Mouse (Mus musculus): ENCODE measurements around the gene Gck. TPM values are rescaled to one million over a fixed set of nuclear protein-coding genes. Genes with fewer than 3 reads are reported as not detected.

The Gck gene
- polyA plus RNA-seq, 1 experiment from 2014 or later, result 10.5 TPM

GRCm38 (mm10) chr11:5869331-5869730 lies 80.5 kb downstream of the Gck start:
- Histone ChIP-seq H3K4me3 (ENCODE audit: low read depth, low read length) (no peak overlapping the region), H3K27ac (ENCODE audit: low read length) (no peak overlapping the region), H3K4me1 (ENCODE audit: control insufficient read depth, insufficient read depth, low read length) (no peaks in the 10 kb centered on the region), H3K36me3 (ENCODE audit: control insufficient read depth, insufficient read depth, low read length) (peaks cover 18% of the 10 kb centered on the region; the same call in 1 of the 2 replicates), H3K27me3 (ENCODE audit: control insufficient read depth, insufficient read depth, low read depth, low read length) (no peaks in the 10 kb centered on the region), H3K9me3 (replicated peaks; ENCODE audit: control insufficient read depth, low read length, poor library complexity, severe bottlenecking) (no peaks in the 10 kb centered on the region), H3K4me2 (ENCODE audit: low read length) (no peak overlapping the region), H3K9ac (ENCODE audit: low read depth, low read length) (no peak overlapping the region)
- 92% methylated on average over 16 of the region's 16 CpGs for WGBS
- ATAC-seq, result no peak

- Histone ChIP-seq H3K9ac (ENCODE audit: low read depth, low read length) (no peak overlapping the region), H3K27ac (ENCODE audit: low read length) (no peak overlapping the region), H3K36me3 (ENCODE audit: control insufficient read depth, insufficient read depth, low read length) (peaks cover 10% of the 10 kb centered on the region; the same call in 1 of the 2 replicates), H3K9me3 (replicated peaks; ENCODE audit: control insufficient read depth, low read length, poor library complexity, severe bottlenecking) (no peaks in the 10 kb centered on the region), H3K4me3 (ENCODE audit: low read depth, low read length) (no peak overlapping the region), H3K27me3 (ENCODE audit: control insufficient read depth, insufficient read depth, low read depth, low read length) (peaks cover 7% of the 10 kb centered on the region), H3K4me1 (ENCODE audit: control insufficient read depth, insufficient read depth, low read length) (no peaks in the 10 kb centered on the region), H3K4me2 (ENCODE audit: low read length) (no peak overlapping the region)
- 89% methylated on average over 12 of the region's 12 CpGs for WGBS
- no peak for ATAC-seq
Measured at GRCm38 (mm10) chr11:5868324-5868723, 81.6 kb downstream of the Gck start.

GRCm38 (mm10) chr11:5867196-5867595 lies 82.7 kb downstream of the Gck start:
- Histone ChIP-seq H3K27me3 (ENCODE audit: control insufficient read depth, insufficient read depth, low read depth, low read length) (peaks cover 18% of the 10 kb centered on the region), H3K4me2 (ENCODE audit: low read length) (no peak overlapping the region), H3K27ac (ENCODE audit: low read length) (no peak overlapping the region), H3K4me1 (ENCODE audit: control insufficient read depth, insufficient read depth, low read length) (no peaks in the 10 kb centered on the region), H3K36me3 (ENCODE audit: control insufficient read depth, insufficient read depth, low read length) (peaks cover 4% of the 10 kb centered on the region; the same call in 1 of the 2 replicates), H3K9ac (ENCODE audit: low read depth, low read length) (no peak overlapping the region), H3K4me3 (ENCODE audit: low read depth, low read length) (no peak overlapping the region), H3K9me3 (replicated peaks; ENCODE audit: control insufficient read depth, low read length, poor library complexity, severe bottlenecking) (no peaks in the 10 kb centered on the region)
- 80% methylated on average over 2 of the region's 2 CpGs for WGBS
- ATAC-seq, result no peak

- Histone ChIP-seq H3K9me3 (replicated peaks; ENCODE audit: control insufficient read depth, low read length, poor library complexity, severe bottlenecking) (no peaks in the 10 kb centered on the region), H3K27ac (ENCODE audit: low read length) (no peak overlapping the region), H3K4me3 (ENCODE audit: low read depth, low read length) (peak overlapping the region; percentile 33; the same call in 1 of the 2 replicates), H3K27me3 (ENCODE audit: control insufficient read depth, insufficient read depth, low read depth, low read length) (peaks cover 34% of the 10 kb centered on the region), H3K4me1 (ENCODE audit: control insufficient read depth, insufficient read depth, low read length) (peaks cover 5% of the 10 kb centered on the region; the same call in 1 of the 2 replicates), H3K4me2 (ENCODE audit: low read length) (peak overlapping the region; percentile 51), H3K36me3 (ENCODE audit: control insufficient read depth, insufficient read depth, low read length) (no peaks in the 10 kb centered on the region), H3K9ac (ENCODE audit: low read depth, low read length) (no peak overlapping the region)
- WGBS, result 30% methylated on average over 15 of the region's 15 CpGs
- no peak for ATAC-seq
Measured at GRCm38 (mm10) chr11:5862394-5863105, 87.3 kb downstream of the Gck start.

GRCm38 (mm10) chr11:5861678-5862393 lies 88.0 kb downstream of the Gck start, which contains the start of gene Aebp1:
Aebp1 (plus strand) TSS chr11:5861947.
- 3% methylated on average over 54 of the region's 59 CpGs for WGBS
- no peak for ATAC-seq
- H3K4me1 ChIP-seq (ENCODE audit: control insufficient read depth, insufficient read depth, low read length), result peaks cover 5% of the 10 kb centered on the region; the same call in 1 of the 2 replicates

GRCm38 (mm10) chr11:5860639-5861038 lies 89.2 kb downstream of the Gck start:
- WGBS, result 66% methylated on average over 6 of the region's 6 CpGs
- Histone ChIP-seq H3K9me3 (replicated peaks; ENCODE audit: control insufficient read depth, low read length, poor library complexity, severe bottlenecking) (no peaks in the 10 kb centered on the region), H3K27ac (ENCODE audit: low read length) (no peak overlapping the region), H3K36me3 (ENCODE audit: control insufficient read depth, insufficient read depth, low read length) (no peaks in the 10 kb centered on the region), H3K9ac (ENCODE audit: low read depth, low read length) (no peak overlapping the region), H3K4me1 (ENCODE audit: control insufficient read depth, insufficient read depth, low read length) (peaks cover 5% of the 10 kb centered on the region; the same call in 1 of the 2 replicates), H3K27me3 (ENCODE audit: control insufficient read depth, insufficient read depth, low read depth, low read length) (peaks cover 34% of the 10 kb centered on the region), H3K4me2 (ENCODE audit: low read length) (no peak overlapping the region), H3K4me3 (ENCODE audit: low read depth, low read length) (no peak overlapping the region)
- no peak for ATAC-seq

More at GRCm38 (mm10) chr11:5861678-5862393, 88.0 kb downstream of the Gck start, which contains the start of gene Aebp1:
- Histone ChIP-seq H3K27me3 (ENCODE audit: control insufficient read depth, insufficient read depth, low read depth, low read length) (peaks cover 34% of the 10 kb centered on the region), H3K27ac (ENCODE audit: low read length) (no peak within 1 kb of the TSS), H3K9me3 (replicated peaks; ENCODE audit: control insufficient read depth, low read length, poor library complexity, severe bottlenecking) (no peaks in the 10 kb centered on the region), H3K4me2 (ENCODE audit: low read length) (peak within 1 kb of the TSS; percentile 51), H3K4me3 (ENCODE audit: low read depth, low read length) (peak within 1 kb of the TSS; percentile 33), H3K36me3 (ENCODE audit: control insufficient read depth, insufficient read depth, low read length) (no peaks in the 10 kb centered on the region), H3K9ac (ENCODE audit: low read depth, low read length) (0 out of 2 replicates have a peak within 1 kb of the TSS, but pooled peaks have one; percentile 36)

GRCm38 (mm10) chr11:5859883-5860550 lies 89.9 kb downstream of the Gck start:
- Histone ChIP-seq H3K4me3 (ENCODE audit: low read depth, low read length) (no peak overlapping the region), H3K36me3 (ENCODE audit: control insufficient read depth, insufficient read depth, low read length) (no peaks in the 10 kb centered on the region), H3K4me1 (ENCODE audit: control insufficient read depth, insufficient read depth, low read length) (peaks cover 5% of the 10 kb centered on the region; the same call in 1 of the 2 replicates), H3K9ac (ENCODE audit: low read depth, low read length) (no peak overlapping the region), H3K27ac (ENCODE audit: low read length) (no peak overlapping the region), H3K9me3 (replicated peaks; ENCODE audit: control insufficient read depth, low read length, poor library complexity, severe bottlenecking) (no peaks in the 10 kb centered on the region), H3K4me2 (ENCODE audit: low read length) (no peak overlapping the region), H3K27me3 (ENCODE audit: control insufficient read depth, insufficient read depth, low read depth, low read length) (peaks cover 34% of the 10 kb centered on the region)
- ATAC-seq, result no peak
- 87% methylated on average over 13 of the region's 13 CpGs for WGBS

GRCm38 (mm10) chr11:5858723-5859122 lies 91.2 kb downstream of the Gck start:
- no peak overlapping the region for H3K4me3 ChIP-seq (ENCODE audit: low read depth, low read length)
- H3K27me3 ChIP-seq (ENCODE audit: control insufficient read depth, insufficient read depth, low read depth, low read length), result peaks cover 30% of the 10 kb centered on the region
- H3K27ac ChIP-seq (ENCODE audit: low read length), result no peak overlapping the region
- H3K4me2 ChIP-seq (ENCODE audit: low read length), result no peak overlapping the region
- 58% methylated on average over 1 of the region's 1 CpGs for WGBS
- H3K9ac ChIP-seq (ENCODE audit: low read depth, low read length), result no peak overlapping the region
- H3K36me3 ChIP-seq (ENCODE audit: control insufficient read depth, insufficient read depth, low read length), result no peaks in the 10 kb centered on the region
- H3K9me3 ChIP-seq (replicated peaks; ENCODE audit: control insufficient read depth, low read length, poor library complexity, severe bottlenecking), result no peaks in the 10 kb centered on the region
- no peak for ATAC-seq
- peaks cover 5% of the 10 kb centered on the region; the same call in 1 of the 2 replicates for H3K4me1 ChIP-seq (ENCODE audit: control insufficient read depth, insufficient read depth, low read length)
